Mouse (Mus musculus): ENCODE measurements at regions not wholly inside any gene's neighbourhood (a gene's known extent, or its start where the extent isn't known, plus 50 kb on each side); places are given as distances from the start of the nearest gene placed in this dataset.

DNA sequence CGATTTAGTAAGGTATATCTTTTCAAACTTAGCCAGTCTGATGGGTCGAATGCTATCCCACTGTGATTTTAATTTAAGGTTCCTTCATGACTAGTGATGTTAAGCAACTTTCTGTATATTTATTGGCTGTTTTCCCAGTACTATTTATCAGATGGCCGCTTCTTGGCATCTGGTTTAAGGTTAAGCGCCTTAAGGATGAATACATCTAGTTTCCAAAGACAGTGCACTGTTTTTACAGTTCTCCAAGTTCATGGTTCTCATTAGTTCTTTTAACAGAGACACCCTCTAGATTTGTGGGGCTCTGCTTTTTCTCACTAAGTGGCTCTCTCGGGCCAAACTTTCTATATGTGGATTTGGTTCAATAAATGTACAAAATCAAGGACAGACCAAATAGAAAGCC is 159.9 kb upstream of the Pdzrn3 start:
- H3K9me3 ChIP-seq, result no peaks in the 10 kb centered on the region
- no peak overlapping the region for H3K27ac ChIP-seq (replicated peaks)
- 91% methylated on average over 5 of the region's 5 CpGs for WGBS
- no peaks in the 10 kb centered on the region for H3K36me3 ChIP-seq (replicated peaks)
- no peak for DNase-seq (ENCODE audit: low spot score)
- peaks cover 5% of the 10 kb centered on the region; the same call in 1 of the 2 replicates for H3K4me1 ChIP-seq
- H3K4me3 ChIP-seq, result no peak overlapping the region
- H3K27me3 ChIP-seq (replicated peaks; ENCODE audit: low read depth, poor library complexity, severe bottlenecking), result 0 out of 2 replicates have a peak, but pooled peaks cover 6% of the 10 kb centered on the region

DNA sequence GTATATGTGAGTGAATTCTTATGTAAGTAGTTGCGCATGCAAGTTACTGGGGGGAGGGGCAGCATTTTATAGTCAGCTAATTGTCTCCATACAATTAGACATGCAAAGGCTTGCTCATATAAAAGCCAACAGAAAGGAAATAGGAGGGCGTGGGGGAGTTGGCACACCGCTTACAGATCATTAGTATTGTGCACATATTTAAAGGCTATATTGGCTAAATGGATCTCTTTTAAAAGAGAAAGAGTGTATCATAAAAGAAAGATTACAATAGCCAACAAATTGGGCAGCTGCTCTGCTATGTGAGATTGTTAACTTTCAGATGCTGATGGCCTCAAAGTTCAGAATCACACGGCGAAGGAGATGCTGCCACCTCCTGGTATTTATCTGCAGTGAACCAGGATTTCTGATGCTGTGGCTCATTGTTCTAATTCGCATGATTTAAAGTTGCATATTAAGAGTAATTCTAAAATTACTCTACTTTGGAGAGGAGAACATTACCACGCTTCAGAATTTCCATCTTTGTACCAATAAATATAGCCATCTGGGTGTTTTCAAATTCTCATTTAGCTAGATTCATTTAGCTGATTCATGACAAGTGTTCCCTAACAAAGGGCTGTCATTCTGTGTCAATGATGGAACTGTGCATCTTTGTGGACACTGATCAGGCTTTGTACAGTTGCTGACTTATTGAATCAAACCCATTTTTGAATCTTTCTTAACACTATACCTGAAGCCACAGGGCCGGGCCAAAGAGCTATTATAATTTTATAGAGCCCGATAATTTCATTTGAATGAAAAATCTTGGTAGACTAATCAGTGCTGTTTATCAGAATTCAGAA is 156.7 kb upstream of the Pdzrn3 start:
- no peak overlapping the region for H3K27ac ChIP-seq (replicated peaks)
- WGBS, result 52% methylated on average over 9 of the region's 9 CpGs
- DNase-seq (ENCODE audit: low spot score), result peak; percentile 30
- H3K4me3 ChIP-seq, result no peak overlapping the region
- no peaks in the 10 kb centered on the region for H3K9me3 ChIP-seq
- H3K27me3 ChIP-seq (replicated peaks; ENCODE audit: low read depth, poor library complexity, severe bottlenecking), result 0 out of 2 replicates have a peak, but pooled peaks cover 6% of the 10 kb centered on the region
- peaks cover 12% of the 10 kb centered on the region; the same call in 1 of the 2 replicates for H3K4me1 ChIP-seq
- H3K36me3 ChIP-seq (replicated peaks), result no peaks in the 10 kb centered on the region

DNA sequence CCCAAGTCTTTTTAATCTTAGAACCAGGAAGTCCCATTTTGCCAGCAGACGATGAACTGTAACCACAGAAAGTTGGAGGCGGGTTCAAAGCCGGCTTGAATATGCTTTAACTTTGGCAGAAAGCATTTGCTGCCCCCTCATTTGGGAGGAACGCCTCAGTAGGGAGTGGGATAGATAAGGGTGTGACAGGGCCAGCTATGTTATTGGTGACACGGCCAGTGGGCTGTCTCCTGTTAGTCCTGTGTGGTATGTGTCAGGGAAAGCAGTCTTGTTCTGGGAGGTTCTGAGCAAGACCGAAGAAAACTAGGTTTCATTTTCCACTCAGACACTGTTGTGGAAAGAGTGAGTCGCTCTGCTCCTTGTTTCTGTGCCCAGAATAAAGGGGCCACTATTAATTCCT is 154.7 kb upstream of the Pdzrn3 start:
- Histone ChIP-seq H3K36me3 (replicated peaks) (no peaks in the 10 kb centered on the region), H3K27ac (replicated peaks) (no peak overlapping the region), H3K9me3 (no peaks in the 10 kb centered on the region), H3K27me3 (replicated peaks; ENCODE audit: low read depth, poor library complexity, severe bottlenecking) (0 out of 2 replicates have a peak, but pooled peaks cover 6% of the 10 kb centered on the region), H3K4me1 (peaks cover 12% of the 10 kb centered on the region; the same call in 1 of the 2 replicates), H3K4me3 (no peak overlapping the region)
- DNase-seq (ENCODE audit: low spot score), result no peak
- WGBS, result 68% methylated on average over 7 of the region's 7 CpGs

DNA sequence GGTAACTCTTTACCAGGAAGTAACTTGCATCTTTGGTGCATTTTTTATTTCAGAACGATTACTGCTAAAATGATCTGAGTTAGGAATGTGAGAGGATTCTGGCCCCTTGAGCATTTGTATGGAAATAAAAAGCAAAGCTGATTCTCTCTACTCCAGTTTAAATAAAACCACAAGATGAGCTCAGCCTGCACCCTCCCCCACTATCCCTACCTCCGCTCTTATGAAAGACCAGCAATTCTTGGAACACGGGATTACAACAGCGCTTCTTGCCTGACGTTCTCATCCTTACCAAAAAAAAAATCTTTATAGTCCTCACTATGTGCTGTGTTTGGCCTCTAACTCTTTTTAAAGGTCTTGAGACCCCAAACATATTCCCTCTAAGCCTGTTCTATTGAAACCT is 154.2 kb upstream of the Pdzrn3 start:
- Histone ChIP-seq H3K9me3 (no peaks in the 10 kb centered on the region), H3K36me3 (replicated peaks) (no peaks in the 10 kb centered on the region), H3K27ac (replicated peaks) (no peak overlapping the region), H3K27me3 (replicated peaks; ENCODE audit: low read depth, poor library complexity, severe bottlenecking) (0 out of 2 replicates have a peak, but pooled peaks cover 6% of the 10 kb centered on the region), H3K4me1 (peaks cover 12% of the 10 kb centered on the region; the same call in 1 of the 2 replicates), H3K4me3 (no peak overlapping the region)
- DNase-seq (ENCODE audit: low spot score), result no peak
- WGBS, result 78% methylated on average over 5 of the region's 5 CpGs

DNA sequence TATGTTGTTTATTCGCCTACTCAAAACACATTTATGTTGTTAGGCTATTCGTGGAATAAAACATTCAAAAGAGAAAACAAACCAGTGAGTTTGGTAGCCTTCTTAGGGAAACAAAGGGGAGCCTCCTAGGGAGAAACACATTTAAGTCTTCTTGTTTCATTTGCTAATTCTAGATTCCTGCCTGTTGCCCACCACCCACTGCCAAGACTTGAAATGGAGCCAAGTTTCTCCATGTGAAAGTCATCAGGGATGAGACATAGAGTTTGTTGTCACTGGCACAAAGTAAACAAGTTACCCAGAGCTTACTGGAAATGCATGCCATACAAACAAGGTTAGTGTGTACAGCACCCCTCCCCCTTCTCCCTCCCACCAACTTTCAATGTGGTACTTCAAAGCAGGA is 147.4 kb upstream of the Pdzrn3 start:
- no peak for DNase-seq (ENCODE audit: low spot score)
- Histone ChIP-seq H3K36me3 (replicated peaks) (no peaks in the 10 kb centered on the region), H3K4me1 (no peaks in the 10 kb centered on the region), H3K27me3 (replicated peaks; ENCODE audit: low read depth, poor library complexity, severe bottlenecking) (no peaks in the 10 kb centered on the region), H3K4me3 (no peak overlapping the region), H3K27ac (replicated peaks) (no peak overlapping the region), H3K9me3 (no peaks in the 10 kb centered on the region)
- 55% methylated on average over 2 of the region's 2 CpGs for WGBS

DNA sequence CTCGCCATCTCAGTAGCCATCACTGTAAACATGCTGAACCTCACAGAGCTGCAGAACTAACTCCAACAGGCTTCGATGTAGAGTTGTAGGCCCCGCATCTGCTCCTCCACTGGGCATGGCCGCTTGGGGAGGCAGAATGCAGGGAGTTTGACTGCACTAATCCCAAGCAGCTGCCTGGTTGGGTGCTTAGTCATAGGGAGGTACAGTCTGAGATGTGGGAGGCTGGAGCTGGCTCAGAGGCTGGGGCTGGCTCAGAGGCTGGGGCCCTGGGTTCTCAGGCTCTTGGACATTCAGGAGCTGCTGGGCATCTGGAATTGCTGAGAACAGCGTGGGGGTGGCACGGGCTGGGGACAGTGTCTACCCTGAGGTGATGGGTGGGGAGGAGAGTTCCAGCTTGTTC is 143.6 kb upstream of the Pdzrn3 start:
- peaks cover 14% of the 10 kb centered on the region for H3K4me1 ChIP-seq
- DNase-seq (ENCODE audit: low spot score), result no peak
- H3K36me3 ChIP-seq (replicated peaks), result no peaks in the 10 kb centered on the region
- H3K27ac ChIP-seq (replicated peaks), result no peak overlapping the region
- no peaks in the 10 kb centered on the region for H3K9me3 ChIP-seq
- 91% methylated on average over 6 of the region's 6 CpGs for WGBS
- H3K27me3 ChIP-seq (replicated peaks; ENCODE audit: low read depth, poor library complexity, severe bottlenecking), result no peaks in the 10 kb centered on the region
- H3K4me3 ChIP-seq, result no peak overlapping the region

DNA sequence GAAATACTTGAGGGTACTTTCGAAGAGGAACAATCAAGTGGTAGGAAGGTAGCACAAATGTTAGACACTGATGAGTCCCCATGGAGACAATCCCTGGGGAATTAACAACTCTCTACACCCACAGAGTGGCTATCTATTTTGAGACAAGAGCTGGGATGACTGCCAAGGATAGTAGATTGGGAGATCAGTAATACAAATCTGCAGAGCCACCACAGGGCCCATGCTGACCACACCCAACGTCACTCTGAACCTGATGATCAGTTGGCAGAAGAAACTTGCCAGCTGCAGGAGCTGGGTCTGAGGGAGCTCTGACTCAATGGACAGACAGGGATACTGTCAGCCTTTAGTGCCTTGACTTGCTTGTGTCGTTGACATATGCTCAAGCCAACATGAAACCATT is 143.1 kb upstream of the Pdzrn3 start:
- Histone ChIP-seq H3K36me3 (replicated peaks) (no peaks in the 10 kb centered on the region), H3K9me3 (no peaks in the 10 kb centered on the region), H3K27me3 (replicated peaks; ENCODE audit: low read depth, poor library complexity, severe bottlenecking) (no peaks in the 10 kb centered on the region), H3K4me3 (no peak overlapping the region), H3K4me1 (peaks cover 14% of the 10 kb centered on the region), H3K27ac (replicated peaks) (no peak overlapping the region)
- 93% methylated on average over 3 of the region's 3 CpGs for WGBS
- DNase-seq (ENCODE audit: low spot score), result no peak

DNA sequence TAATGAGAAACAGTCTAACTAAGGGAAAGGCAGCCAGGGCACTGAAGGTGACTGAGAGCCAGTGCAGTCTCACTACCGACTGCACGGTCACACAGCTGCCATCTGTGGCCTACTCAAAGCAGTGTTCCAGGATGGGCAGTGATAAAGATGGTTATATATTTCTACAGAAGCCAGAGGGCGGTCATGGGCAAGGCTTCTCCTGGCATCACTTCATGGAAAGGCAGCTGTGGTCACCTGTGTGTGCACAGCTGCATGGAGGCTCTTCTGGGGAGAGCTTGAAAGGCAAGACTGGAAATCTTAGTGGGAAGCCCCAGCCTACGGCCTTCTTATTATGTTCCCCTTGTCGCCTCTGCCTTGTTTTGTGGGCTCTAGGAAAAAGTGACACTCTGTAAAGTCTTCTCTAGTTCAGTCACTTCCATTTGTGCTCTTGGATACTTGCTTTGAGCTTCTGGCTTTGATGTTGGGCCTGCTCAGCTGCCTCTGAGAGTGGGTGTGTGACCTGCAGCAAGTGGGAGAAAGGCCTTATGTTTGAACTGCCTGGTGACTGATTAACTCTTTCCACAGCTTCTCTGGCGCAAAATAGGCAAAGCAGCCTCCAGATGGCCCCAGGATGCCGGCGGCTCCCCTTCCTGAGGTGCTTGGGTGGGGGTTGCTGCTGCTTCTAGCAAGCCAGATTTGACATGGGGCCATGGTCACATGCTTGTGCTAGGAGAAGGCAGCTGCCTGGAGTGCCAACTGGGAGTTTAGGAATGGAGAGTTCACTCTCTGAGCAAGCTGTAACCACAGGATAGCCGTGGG is 141.4 kb upstream of the Pdzrn3 start:
- no peaks in the 10 kb centered on the region for H3K27me3 ChIP-seq (replicated peaks; ENCODE audit: low read depth, poor library complexity, severe bottlenecking)
- no peaks in the 10 kb centered on the region for H3K36me3 ChIP-seq (replicated peaks)
- DNase-seq (ENCODE audit: low spot score), result peak; percentile 32
- H3K9me3 ChIP-seq, result no peaks in the 10 kb centered on the region
- H3K27ac ChIP-seq (replicated peaks), result peak overlapping the region; percentile 54; the same call in 1 of the 2 replicates
- H3K4me3 ChIP-seq, result no peak overlapping the region
- WGBS, result 53% methylated on average over 9 of the region's 9 CpGs
- peaks cover 14% of the 10 kb centered on the region for H3K4me1 ChIP-seq

DNA sequence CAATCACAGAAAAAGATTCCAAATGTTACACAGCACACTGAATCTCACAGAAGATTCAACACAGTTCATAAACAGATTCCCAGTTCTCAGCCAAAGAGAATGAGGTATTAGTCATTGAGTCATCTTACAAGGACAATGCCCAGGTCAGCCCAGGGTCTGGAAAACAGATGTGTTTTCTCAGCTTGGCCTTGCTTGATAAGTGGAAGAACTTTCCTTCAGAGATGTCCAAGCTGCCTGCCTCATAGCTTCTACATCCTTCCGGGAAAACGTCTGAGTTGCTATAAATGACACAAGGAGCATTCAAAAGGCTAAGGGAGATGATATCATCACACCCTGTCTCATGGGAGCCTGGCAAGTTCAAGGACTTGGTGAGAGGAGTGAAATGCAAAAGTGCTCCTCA is 139.9 kb upstream of the Pdzrn3 start:
- Histone ChIP-seq H3K27ac (replicated peaks) (no peak overlapping the region), H3K27me3 (replicated peaks; ENCODE audit: low read depth, poor library complexity, severe bottlenecking) (no peaks in the 10 kb centered on the region), H3K4me1 (peaks cover 14% of the 10 kb centered on the region), H3K4me3 (no peak overlapping the region), H3K36me3 (replicated peaks) (no peaks in the 10 kb centered on the region), H3K9me3 (no peaks in the 10 kb centered on the region)
- WGBS, result 77% methylated on average over 2 of the region's 2 CpGs
- DNase-seq (ENCODE audit: low spot score), result no peak

DNA sequence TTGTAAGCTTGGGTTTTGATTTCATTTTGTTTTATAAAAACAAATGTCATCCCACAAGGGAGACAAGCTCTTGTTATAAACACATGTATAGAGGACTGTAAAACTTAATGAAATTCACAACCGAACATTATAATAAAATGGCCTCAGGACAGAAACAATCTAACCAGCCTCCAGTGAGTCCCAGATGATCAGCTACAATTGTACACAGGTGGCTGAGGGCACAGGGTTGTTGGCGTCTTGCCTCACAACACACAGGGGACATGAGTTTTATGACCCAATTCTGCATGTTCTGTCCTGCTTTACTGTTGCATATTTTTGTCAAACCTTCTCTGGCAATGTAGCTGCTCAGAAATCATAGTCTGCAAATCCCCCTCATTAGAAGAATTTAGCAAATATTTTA is 136.0 kb upstream of the Pdzrn3 start:
- WGBS, result 77% methylated on average over 2 of the region's 2 CpGs
- H3K36me3 ChIP-seq (replicated peaks), result no peaks in the 10 kb centered on the region
- DNase-seq (ENCODE audit: low spot score), result no peak
- H3K9me3 ChIP-seq, result no peaks in the 10 kb centered on the region
- peaks cover 3% of the 10 kb centered on the region; the same call in 1 of the 2 replicates for H3K4me1 ChIP-seq
- H3K27ac ChIP-seq (replicated peaks), result no peak overlapping the region
- H3K27me3 ChIP-seq (replicated peaks; ENCODE audit: low read depth, poor library complexity, severe bottlenecking), result no peaks in the 10 kb centered on the region
- no peak overlapping the region for H3K4me3 ChIP-seq

DNA sequence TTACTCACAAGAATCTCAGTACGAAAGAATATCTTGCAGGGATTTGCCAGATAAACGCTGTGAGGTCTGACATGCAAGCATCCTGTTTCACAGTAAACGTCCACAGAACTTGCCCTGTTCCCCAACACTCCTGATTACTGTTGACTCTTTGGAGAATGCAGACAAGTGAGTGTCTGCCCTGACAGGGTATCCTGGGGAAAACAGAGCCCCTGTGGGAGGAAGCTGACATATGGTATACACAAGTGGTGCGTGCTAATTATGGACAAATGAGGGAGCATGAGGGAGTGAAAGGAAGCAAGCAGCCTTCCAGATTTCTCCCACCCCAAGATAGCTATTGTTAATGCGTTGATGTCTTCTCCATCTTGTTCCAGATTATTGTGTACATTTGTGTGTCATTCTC is 124.5 kb upstream of the Pdzrn3 start:
- Histone ChIP-seq H3K36me3 (replicated peaks) (no peaks in the 10 kb centered on the region), H3K27ac (replicated peaks) (no peak overlapping the region), H3K4me1 (peaks cover 8% of the 10 kb centered on the region), H3K4me3 (no peak overlapping the region), H3K27me3 (replicated peaks; ENCODE audit: low read depth, poor library complexity, severe bottlenecking) (no peaks in the 10 kb centered on the region), H3K9me3 (no peaks in the 10 kb centered on the region)
- no peak for DNase-seq (ENCODE audit: low spot score)
- 47% methylated on average over 5 of the region's 5 CpGs for WGBS

DNA sequence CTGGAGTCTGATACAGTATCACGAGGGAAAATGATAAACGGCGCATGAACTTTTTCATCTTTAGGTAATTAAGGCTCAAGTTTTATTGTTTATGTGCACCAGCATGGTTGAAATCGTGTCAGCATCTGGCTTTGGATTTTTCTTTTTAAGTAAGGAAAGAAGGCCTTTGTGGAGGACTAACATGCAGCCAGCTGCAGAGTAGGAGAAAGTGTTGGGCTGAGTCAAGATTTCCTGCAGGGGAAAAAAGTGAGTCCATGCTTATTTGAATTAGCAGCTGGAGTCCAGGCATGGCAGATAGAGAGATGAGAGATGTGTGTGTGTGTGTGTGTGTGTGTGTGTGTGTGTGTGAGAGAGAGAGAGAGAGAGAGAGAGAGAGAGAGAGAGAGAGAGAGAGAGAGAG is 124.0 kb upstream of the Pdzrn3 start:
- no peak overlapping the region for H3K4me3 ChIP-seq
- 78% methylated on average over 4 of the region's 4 CpGs for WGBS
- no peaks in the 10 kb centered on the region for H3K36me3 ChIP-seq (replicated peaks)
- H3K9me3 ChIP-seq, result no peaks in the 10 kb centered on the region
- no peak overlapping the region; the same call in 1 of the 2 replicates for H3K27ac ChIP-seq (replicated peaks)
- H3K4me1 ChIP-seq, result peaks cover 8% of the 10 kb centered on the region
- DNase-seq (ENCODE audit: low spot score), result no peak
- no peaks in the 10 kb centered on the region for H3K27me3 ChIP-seq (replicated peaks; ENCODE audit: low read depth, poor library complexity, severe bottlenecking)

DNA sequence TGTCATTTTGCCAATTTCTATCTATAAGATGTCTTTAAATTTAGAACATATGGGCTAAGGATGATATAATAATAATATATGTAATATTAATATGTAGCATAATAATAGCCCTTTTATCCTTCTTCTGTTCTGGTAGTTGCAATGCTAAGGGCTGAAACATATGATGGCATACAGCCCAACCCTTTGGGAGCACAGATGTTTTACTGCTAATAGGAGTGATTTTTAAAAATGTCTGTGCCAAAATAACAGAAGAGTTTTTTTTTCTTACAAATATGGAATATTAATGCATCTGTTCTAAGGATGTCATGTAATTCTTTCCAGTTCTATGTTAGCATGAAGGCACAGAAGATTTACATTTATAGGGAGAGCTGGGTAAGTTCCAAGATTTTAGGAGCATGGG is 122.5 kb upstream of the Pdzrn3 start:
- Histone ChIP-seq H3K4me3 (no peak overlapping the region), H3K27ac (replicated peaks) (no peak overlapping the region), H3K27me3 (replicated peaks; ENCODE audit: low read depth, poor library complexity, severe bottlenecking) (no peaks in the 10 kb centered on the region), H3K9me3 (no peaks in the 10 kb centered on the region), H3K4me1 (peaks cover 8% of the 10 kb centered on the region), H3K36me3 (replicated peaks) (no peaks in the 10 kb centered on the region)
- no peak for DNase-seq (ENCODE audit: low spot score)
